Mouse (Mus musculus) urinary bladder, postnatal 10 days (tissue): ENCODE results near the gene Tada2b.

Experiments
- DNase-seq: peaks from one replicate; pipeline ENCODE4 v3.0.0; 2022; ENCODE audit warnings: low spot score

Tada2b gene

GRCm38 (mm10) chr5:36480398-36480797 lies 3.7 kb downstream of the Tada2b start:
- no peak for DNase-seq

- DNase-seq = no peak
Observed at GRCm38 (mm10) chr5:36479735-36480134, 4.3 kb downstream of the Tada2b start.

GRCm38 (mm10) chr5:36478540-36479420 lies 5.3 kb downstream of the Tada2b start:
- no peak for DNase-seq

- no peak for DNase-seq
Observed at GRCm38 (mm10) chr5:36477486-36477885, 6.6 kb downstream of the Tada2b start.

GRCm38 (mm10) chr5:36474283-36474682 lies 9.8 kb downstream of the Tada2b start:
- DNase-seq = no peak

GRCm38 (mm10) chr5:36472876-36473655 lies 11.0 kb downstream of the Tada2b start:
- DNase-seq = no peak

GRCm38 (mm10) chr5:36471206-36471605 lies 12.9 kb downstream of the Tada2b start:
- no peak for DNase-seq

GRCm38 (mm10) chr5:36465889-36466288 lies 18.2 kb downstream of the Tada2b start:
- no peak for DNase-seq

- peak; percentile 86 for DNase-seq
Observed at GRCm38 (mm10) chr5:36464709-36465661, 19.1 kb downstream of the Tada2b start, which contains the start of gene Grpel1. TSS of gene Grpel1 (plus strand) at chr5:36464998.

GRCm38 (mm10) chr5:36463391-36463790 lies 20.7 kb downstream of the Tada2b start:
- DNase-seq = no peak

- peak; percentile 38 for DNase-seq
Observed at GRCm38 (mm10) chr5:36462810-36463209, 21.3 kb downstream of the Tada2b start.

- DNase-seq = no peak
Observed at GRCm38 (mm10) chr5:36461231-36461630, 22.9 kb downstream of the Tada2b start.

GRCm38 (mm10) chr5:36460712-36461111 lies 23.4 kb downstream of the Tada2b start:
- no peak for DNase-seq

- DNase-seq = no peak
Observed at GRCm38 (mm10) chr5:36458926-36459325, 25.2 kb downstream of the Tada2b start.

GRCm38 (mm10) chr5:36457706-36458105 lies 26.4 kb downstream of the Tada2b start:
- DNase-seq = no peak

- no peak for DNase-seq
Observed at GRCm38 (mm10) chr5:36452821-36453220, 31.3 kb downstream of the Tada2b start.

GRCm38 (mm10) chr5:36451872-36452389 lies 32.2 kb downstream of the Tada2b start:
- DNase-seq = no peak

- DNase-seq = no peak
Observed at GRCm38 (mm10) chr5:36451119-36451518, 33.0 kb downstream of the Tada2b start.

- no peak for DNase-seq
Observed at GRCm38 (mm10) chr5:36449710-36450358, 34.3 kb downstream of the Tada2b start.

GRCm38 (mm10) chr5:36447872-36448271 lies 36.2 kb downstream of the Tada2b start:
- DNase-seq = no peak
